Mouse (Mus musculus): ENCODE results near the gene Wipf2.
A peak's percentile ranks its signal among the peaks of the same experiment; 100 is the strongest.

The Wipf2 gene

GRCm38 (mm10) chr11:98918231-98918630, 54.8 kb downstream of the Wipf2 start:
- no peak for TF ChIP-seq GATA4 (IDR thresholded peaks at IDR 0.05; ENCODE audit: insufficient replicate concordance, low read length)

DNA sequence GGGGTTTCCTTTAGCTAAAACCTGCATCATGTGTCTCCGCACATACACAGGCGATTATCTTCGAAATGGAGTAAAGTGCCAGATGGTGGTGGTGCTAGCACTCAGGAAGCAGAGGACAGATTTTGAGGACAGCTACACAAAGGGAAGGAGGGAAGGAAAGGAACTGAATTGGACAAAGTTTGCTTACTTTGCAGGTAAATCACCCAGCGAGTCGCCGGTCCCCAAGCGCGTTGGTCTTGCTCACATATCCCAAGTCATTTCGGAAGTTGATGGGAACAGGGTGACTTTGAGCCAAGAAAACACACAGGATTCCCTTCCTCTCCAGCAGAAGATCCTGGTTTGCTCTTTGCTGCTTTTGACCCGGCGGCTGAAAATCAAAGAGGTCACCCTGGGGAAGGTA, 55.6 kb downstream of the Wipf2 start:
- TF ChIP-seq GATA4 (IDR thresholded peaks at IDR 0.05; ENCODE audit: insufficient replicate concordance, low read length) = no peak

- no peak for TF ChIP-seq GATA4 (IDR thresholded peaks at IDR 0.05; ENCODE audit: insufficient replicate concordance, low read length)
Observed at GRCm38 (mm10) chr11:98924633-98925175, 61.3 kb downstream of the Wipf2 start.

DNA sequence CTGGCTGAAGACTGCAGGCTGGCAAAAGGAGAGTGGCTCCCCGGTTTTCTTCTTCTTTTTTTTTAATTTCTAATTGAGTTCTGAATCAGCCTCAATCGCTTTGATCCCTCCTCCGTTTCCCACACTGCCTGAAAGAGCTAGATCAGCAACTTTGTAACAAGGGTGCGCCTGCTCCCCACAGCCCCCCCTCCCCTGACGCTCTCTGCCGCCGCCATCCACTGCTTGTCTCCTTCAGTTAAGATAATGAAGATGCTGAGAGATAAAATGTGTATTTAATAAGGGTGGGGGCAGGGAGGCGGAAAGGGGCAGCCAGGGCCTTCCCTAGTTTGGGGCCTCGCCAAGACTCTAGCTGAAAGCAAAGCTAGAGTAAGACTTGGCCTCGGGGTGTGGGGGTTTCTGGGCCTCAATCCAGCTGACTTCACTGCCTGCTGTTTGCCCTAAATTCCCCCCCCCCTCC, 61.9 kb downstream of the Wipf2 start:
- TF ChIP-seq GATA4 (IDR thresholded peaks at IDR 0.05; ENCODE audit: insufficient replicate concordance, low read length) = no peak

- TF ChIP-seq GATA4 (IDR thresholded peaks at IDR 0.05; ENCODE audit: insufficient replicate concordance, low read length) = no peak
Observed at GRCm38 (mm10) chr11:98925868-98926311, 62.5 kb downstream of the Wipf2 start.

- no peak for TF ChIP-seq GATA4 (IDR thresholded peaks at IDR 0.05; ENCODE audit: insufficient replicate concordance, low read length)
Observed at GRCm38 (mm10) chr11:98926553-98926952, 63.1 kb downstream of the Wipf2 start.

DNA sequence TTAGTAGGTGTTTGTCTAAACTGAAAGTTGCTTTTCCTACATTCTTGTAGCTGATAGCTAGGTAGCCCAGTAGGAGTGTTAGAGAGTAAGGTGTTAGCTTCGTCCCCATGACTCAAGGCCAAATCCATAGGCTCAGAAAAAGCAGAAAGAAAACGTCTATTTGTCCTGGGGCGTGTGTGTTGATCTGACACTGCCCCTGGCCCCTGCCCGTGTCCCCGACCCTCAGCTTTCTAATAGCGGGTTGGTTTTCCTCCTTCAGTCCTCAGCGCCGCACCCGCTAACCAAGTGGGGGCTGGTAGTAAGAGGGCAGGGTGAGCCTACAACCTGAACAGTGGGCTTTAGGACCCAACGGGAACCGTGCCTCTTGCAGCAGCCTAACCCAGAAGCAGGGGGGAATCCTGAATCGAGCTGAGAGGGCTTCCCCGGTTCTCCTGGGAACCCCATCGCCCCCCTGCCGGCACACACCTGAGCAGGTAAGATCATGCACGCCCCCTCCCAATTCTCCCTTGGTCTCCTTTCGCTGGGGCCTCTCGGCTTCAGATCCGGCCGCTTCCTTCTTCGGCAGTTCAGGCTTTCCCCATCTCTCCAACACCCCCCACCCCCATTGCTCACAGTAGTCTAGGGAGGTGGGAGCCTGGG, 64.1 kb downstream of the Wipf2 start, which contains the start of gene Rara:
Gene Rara (plus strand): TSS at position 381 of the 639 bp plus-strand sequence.
- no peak for TF ChIP-seq GATA4 (IDR thresholded peaks at IDR 0.05; ENCODE audit: insufficient replicate concordance, low read length)

- no peak for TF ChIP-seq GATA4 (IDR thresholded peaks at IDR 0.05; ENCODE audit: insufficient replicate concordance, low read length)
Observed at GRCm38 (mm10) chr11:98928186-98928893, 64.9 kb downstream of the Wipf2 start.

DNA sequence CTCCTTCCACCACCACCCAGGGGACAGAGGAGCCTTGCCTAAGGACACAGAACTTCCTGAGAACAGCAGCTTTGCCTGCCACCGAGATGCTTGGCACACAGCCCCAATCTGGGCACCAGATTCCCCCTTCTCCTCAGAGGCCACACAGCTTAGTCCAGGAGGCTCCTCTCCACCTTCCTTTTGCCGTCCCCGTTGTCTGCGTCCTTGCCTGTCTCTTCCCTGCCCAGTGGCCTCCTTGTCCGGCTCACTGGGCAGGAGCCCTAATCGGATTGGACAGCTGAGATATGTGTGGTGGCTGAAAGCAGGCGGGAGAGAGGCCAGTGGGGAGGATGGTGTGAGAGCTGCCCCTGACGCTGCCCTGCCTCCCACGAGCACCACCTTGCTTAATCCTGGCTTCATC, 66.1 kb downstream of the Wipf2 start:
- TF ChIP-seq GATA4 (IDR thresholded peaks at IDR 0.05; ENCODE audit: insufficient replicate concordance, low read length) = no peak

GRCm38 (mm10) chr11:98930127-98930601, 66.7 kb downstream of the Wipf2 start:
- peak; percentile 55; the same call in 1 of the 2 replicates for TF ChIP-seq GATA4 (IDR thresholded peaks at IDR 0.05; ENCODE audit: insufficient replicate concordance, low read length)

- no peak for TF ChIP-seq GATA4 (IDR thresholded peaks at IDR 0.05; ENCODE audit: insufficient replicate concordance, low read length)
Observed at GRCm38 (mm10) chr11:98930773-98931512, 67.5 kb downstream of the Wipf2 start.

DNA sequence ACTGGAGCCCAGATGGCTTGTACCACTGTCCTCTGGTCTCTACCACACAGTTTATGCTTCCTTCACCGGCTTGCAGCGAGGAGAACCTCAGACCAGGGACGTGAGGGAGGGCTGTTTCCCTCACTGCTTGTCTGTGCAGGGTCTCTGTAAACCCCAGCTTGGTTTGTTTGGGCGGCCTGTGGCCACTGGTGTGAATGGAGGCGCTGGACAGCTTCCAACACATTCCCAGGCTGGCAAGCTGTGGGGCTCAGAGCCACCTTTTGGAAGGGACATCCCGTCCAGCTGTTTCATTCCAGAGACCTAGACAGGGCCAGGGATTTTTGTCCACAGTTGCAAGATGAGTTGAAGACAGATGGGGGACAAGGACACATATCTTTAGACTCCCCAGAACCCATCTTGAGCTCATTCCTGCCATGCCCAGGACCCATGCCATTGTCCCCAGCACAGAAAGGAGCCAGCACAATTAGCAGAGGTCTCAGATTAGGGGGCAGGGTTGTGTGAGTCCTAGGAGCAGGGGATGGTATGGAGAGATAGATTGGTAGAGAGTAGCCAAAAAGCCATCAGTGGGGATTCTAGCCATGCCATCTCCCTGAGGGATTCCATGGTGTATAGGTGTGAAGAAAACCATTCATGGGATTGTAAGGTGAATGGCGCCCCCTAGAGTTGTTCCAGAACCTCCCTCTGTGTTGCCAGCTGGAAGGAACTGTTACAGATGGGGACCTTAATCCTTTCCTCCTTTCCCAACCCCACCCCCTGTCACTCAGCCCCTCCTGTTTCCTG, 68.3 kb downstream of the Wipf2 start:
- TF ChIP-seq GATA4 (IDR thresholded peaks at IDR 0.05; ENCODE audit: insufficient replicate concordance, low read length) = no peak

- no peak for TF ChIP-seq GATA4 (IDR thresholded peaks at IDR 0.05; ENCODE audit: insufficient replicate concordance, low read length)
Observed at GRCm38 (mm10) chr11:98932293-98933091, 69.1 kb downstream of the Wipf2 start.

DNA sequence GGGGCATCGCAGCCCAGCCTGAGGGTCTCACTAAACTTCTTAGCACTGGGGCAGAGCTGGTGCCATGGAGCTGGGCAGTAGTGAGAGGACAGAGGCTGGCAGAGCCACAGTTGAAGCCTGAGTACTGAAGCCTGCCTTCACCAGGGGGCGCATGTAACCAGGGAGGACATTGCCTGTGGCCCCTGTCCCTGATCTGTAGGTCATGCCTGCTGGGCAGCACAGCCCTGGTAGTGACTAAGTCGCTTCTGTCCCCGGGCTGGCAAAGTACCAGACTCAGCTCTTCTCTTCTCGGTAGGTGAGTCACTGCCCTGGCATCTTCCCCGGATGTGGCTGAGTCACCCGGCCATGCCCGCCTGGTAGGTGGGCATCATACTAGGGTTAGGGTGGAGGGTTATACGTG, 69.7 kb downstream of the Wipf2 start:
- TF ChIP-seq GATA4 (IDR thresholded peaks at IDR 0.05; ENCODE audit: insufficient replicate concordance, low read length) = no peak
